Mouse (Mus musculus): Measurements from ENCODE around the gene Vmn2r33.
"Not testable (repeated sequence)": the region's sequence is repeated elsewhere in the genome, so short reads cannot be mapped to it uniquely, and the experiment has no call there.

Vmn2r33 gene

DNA sequence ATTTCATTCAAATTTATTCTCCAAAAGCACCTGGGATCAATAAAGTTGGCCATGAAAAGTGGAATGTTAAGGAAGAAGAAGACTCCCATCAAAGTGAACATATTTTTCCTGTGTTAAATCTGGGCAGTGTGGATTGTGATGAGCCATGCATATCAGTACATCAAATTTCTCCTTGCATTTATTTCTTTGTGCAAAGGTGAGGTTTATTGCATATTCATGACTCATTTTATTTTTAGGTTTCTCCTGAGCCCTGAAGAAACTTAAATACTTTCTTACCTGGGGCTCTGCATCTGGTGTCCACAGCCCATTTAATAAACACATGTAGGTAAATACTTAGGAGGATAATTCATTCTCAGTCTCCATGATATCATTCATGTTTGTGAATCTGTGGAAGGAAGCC is at the start of gene Vmn2r33:
Gene Vmn2r33, minus strand, starts transcription at position 101 of the 400 bp plus-strand sequence.
- not testable (repeated sequence) for DNase-seq (ENCODE audit: low read depth, low spot score)
